Mouse (Mus musculus) liver, embryonic 12.5 days (tissue): ENCODE data around the gene Rpl18. TPM values are rescaled to one million over a fixed set of nuclear protein-coding genes. Genes with fewer than 3 reads are reported as not detected.

Experiments used
- ATAC-seq: fragments of 200-750 bp; cut with Nextera tagmentation; 2 replicates; pipeline ENCODE4 v1.8.0; 2017; ENCODE audit warnings: moderate number of reproducible peaks, mild to moderate bottlenecking, moderate library complexity
- H3K27ac ChIP-seq: fragments of 300-500 bp; sonication (generic); 2 replicates; pipeline ENCODE4 v1.5.1; 2016; ENCODE audit warnings: mild to moderate bottlenecking
- H3K27me3 ChIP-seq: fragments of 300-500 bp; sonication (generic); replicated peaks from 2 replicates; pipeline ENCODE4 v1.6.1; 2016; ENCODE audit warnings: mild to moderate bottlenecking, moderate library complexity
- H3K36me3 ChIP-seq: fragments of 300-500 bp; sonication (generic); 2 replicates; pipeline ENCODE4 v1.6.1; 2016; ENCODE audit warnings: mild to moderate bottlenecking, moderate library complexity
- H3K4me1 ChIP-seq: fragments of 300-500 bp; sonication (generic); 2 replicates; pipeline ENCODE4 v1.6.1; 2016
- H3K4me2 ChIP-seq: fragments of 300-500 bp; sonication (generic); 2 replicates; pipeline ENCODE4 v1.6.1; 2016; ENCODE audit warnings: mild to moderate bottlenecking, moderate library complexity
- H3K4me3 ChIP-seq: fragments of 300-500 bp; sonication (generic); 2 replicates; pipeline ENCODE4 v1.5.1; 2016; ENCODE audit warnings: mild to moderate bottlenecking, moderate library complexity
- H3K9ac ChIP-seq: fragments of 300-500 bp; sonication (generic); 2 replicates; pipeline ENCODE4 v1.6.1; 2016; ENCODE audit warnings: mild to moderate bottlenecking, moderate library complexity
- H3K9me3 ChIP-seq: fragments of 300-500 bp; sonication (generic); replicated peaks from 2 replicates; pipeline ENCODE4 v1.6.1; 2016; ENCODE audit warnings: mild to moderate bottlenecking, moderate library complexity
- WGBS: fragments of 180-500 bp; shearing (Covaris S2); methylation state at CpG from one replicate; pipeline ENCODE4 v1.1.7; 2016; ENCODE audit not compliant: insufficient replicate concordance; 5-methylcytosine and 5-hydroxymethylcytosine counted together
- polyA plus RNA-seq: library from polyadenylated mRNA; unstranded; fragments of >200 nt; fragmentation: Nextera tagmentation; extraction: Ambion mirVana; gene quantifications from 2 replicates; pipeline ENCODE4 v1.2.1, GENCODE M21; 2016

Gene Rpl18
- 892 and 939 TPM in 2 replicates for polyA plus RNA-seq

DNA sequence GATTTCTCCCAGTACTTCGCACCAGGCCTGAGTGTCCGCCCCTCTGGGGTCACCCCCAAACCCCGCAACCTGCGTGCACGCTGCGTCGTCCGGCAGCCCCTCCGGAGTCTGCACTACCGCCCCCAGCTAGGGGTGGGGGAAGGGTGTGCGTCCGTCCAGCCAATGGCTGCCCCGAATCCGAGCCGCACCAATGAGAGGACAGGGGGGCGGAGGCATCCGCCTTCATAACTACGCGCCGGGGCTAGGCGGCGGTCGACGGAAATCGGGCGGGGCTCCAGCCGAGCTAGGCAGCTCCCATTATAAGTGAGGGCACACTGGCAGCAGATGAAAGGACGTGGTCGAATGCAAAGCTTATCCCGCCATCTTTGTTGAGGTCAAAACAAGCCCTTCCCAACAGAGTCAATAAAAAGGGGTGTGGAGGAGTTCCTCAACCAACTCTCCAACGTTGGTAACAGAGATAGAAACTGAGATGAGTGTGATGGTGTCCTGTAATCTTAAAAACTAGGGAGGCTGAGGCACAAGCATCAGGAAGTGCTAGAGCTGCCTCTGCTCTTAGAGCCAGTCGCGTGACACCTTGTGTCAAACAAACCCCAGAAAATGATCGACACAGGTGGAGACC is at the start of gene Rpl18:
TSS of gene Rpl18 (plus strand) at position 368 of the 619 bp plus-strand sequence.
- H3K9me3 ChIP-seq, result no peaks in the 10 kb centered on the region
- H3K4me2 ChIP-seq, result peak within 1 kb of the TSS; percentile 96
- peak within 1 kb of the TSS; percentile 91 for H3K9ac ChIP-seq
- peak within 1 kb of the TSS; percentile 80 for H3K4me3 ChIP-seq
- H3K36me3 ChIP-seq, result peaks cover 53% of the 10 kb centered on the region
- 6% methylated on average over 34 of the region's 34 CpGs for WGBS
- H3K27me3 ChIP-seq, result no peaks in the 10 kb centered on the region
- H3K27ac ChIP-seq, result peak within 1 kb of the TSS; percentile 83
- ATAC-seq, result peak; percentile 88
- peaks cover 63% of the 10 kb centered on the region for H3K4me1 ChIP-seq

DNA sequence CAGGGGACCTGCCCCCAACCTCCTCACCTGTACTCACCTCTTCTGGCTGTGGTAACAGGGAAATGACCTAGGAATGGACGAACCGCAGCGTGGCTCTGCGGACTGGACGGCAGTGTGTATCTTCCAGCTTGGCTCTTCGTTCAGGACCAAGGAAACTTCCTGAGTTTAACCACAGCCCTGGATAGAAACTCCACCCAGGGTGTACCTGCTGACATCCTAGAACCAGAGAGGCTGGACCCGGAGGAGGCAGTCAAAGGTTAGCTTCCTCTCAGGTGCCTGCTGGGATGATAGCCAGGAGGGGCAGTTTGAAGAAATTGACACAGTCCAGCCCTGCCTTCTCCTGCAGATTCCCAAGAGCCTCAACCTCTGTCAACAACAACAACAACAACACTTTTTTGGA is 49.1 kb upstream of the Rpl18 start, which contains the start of gene Fut2:
TSS of gene Fut2 (minus strand) at position 234 of the 400 bp plus-strand sequence.
- Histone ChIP-seq H3K4me1 (peaks cover 18% of the 10 kb centered on the region; the same call in 1 of the 2 replicates), H3K4me3 (no peak within 1 kb of the TSS), H3K9me3 (no peaks in the 10 kb centered on the region), H3K4me2 (no peak within 1 kb of the TSS), H3K27me3 (peaks cover 19% of the 10 kb centered on the region), H3K36me3 (no peaks in the 10 kb centered on the region), H3K9ac (no peak within 1 kb of the TSS; the same call in 1 of the 2 replicates), H3K27ac (no peak within 1 kb of the TSS)
- ATAC-seq, result no peak
- WGBS, result 67% methylated on average over 7 of the region's 7 CpGs

DNA sequence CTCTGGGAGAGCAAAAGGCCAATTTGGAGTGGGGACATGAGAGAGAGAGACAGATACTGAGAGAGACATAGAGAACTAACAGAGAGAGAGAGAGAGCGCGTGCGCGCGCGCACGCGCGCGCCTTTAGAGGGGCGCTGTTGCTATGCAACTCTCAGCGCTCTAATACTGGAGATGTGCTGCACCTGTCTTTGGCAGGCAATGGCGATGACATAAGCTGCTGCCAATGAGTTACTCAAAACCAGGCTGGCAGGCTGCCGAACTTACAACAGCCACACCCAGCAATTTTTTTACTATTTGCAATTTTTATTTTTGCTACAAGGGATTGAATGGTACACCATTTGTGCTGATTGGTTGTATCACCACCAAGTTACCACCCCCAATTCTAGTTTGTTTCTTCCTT is 47.5 kb upstream of the Rpl18 start:
- H3K4me1 ChIP-seq, result peaks cover 18% of the 10 kb centered on the region; the same call in 1 of the 2 replicates
- H3K36me3 ChIP-seq, result no peaks in the 10 kb centered on the region
- no peaks in the 10 kb centered on the region for H3K9me3 ChIP-seq
- ATAC-seq, result no peak
- H3K9ac ChIP-seq, result no peak overlapping the region
- H3K4me2 ChIP-seq, result no peak overlapping the region
- no peak overlapping the region for H3K4me3 ChIP-seq
- 78% methylated on average over 14 of the region's 14 CpGs for WGBS
- H3K27ac ChIP-seq, result no peak overlapping the region
- peaks cover 22% of the 10 kb centered on the region for H3K27me3 ChIP-seq

DNA sequence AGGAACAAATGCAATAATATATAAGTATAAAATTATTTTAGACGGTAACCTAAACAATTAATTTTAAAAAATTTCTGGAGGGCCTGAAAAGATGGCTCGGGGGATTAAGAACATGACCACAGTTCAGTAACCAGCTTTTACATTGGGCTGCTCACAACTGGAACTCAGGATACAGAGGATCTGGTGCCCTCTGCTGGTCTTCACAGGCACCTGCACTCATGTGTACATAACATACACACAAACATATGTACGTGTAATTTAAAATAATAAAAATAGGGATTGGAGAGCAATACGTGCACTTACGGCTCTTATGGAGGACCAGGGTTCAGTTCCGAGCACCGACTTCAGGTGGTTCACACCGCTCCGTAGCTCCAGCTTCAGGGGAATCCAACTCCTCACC is 46.3 kb upstream of the Rpl18 start:
- peaks cover 19% of the 10 kb centered on the region for H3K27me3 ChIP-seq
- no peaks in the 10 kb centered on the region for H3K36me3 ChIP-seq
- H3K9ac ChIP-seq, result no peak overlapping the region
- no peak overlapping the region for H3K4me3 ChIP-seq
- no peak overlapping the region for H3K4me2 ChIP-seq
- H3K9me3 ChIP-seq, result no peaks in the 10 kb centered on the region
- WGBS, result 82% methylated on average over 9 of the region's 9 CpGs
- no peak for ATAC-seq
- no peak overlapping the region for H3K27ac ChIP-seq
- H3K4me1 ChIP-seq, result peaks cover 18% of the 10 kb centered on the region; the same call in 1 of the 2 replicates

DNA sequence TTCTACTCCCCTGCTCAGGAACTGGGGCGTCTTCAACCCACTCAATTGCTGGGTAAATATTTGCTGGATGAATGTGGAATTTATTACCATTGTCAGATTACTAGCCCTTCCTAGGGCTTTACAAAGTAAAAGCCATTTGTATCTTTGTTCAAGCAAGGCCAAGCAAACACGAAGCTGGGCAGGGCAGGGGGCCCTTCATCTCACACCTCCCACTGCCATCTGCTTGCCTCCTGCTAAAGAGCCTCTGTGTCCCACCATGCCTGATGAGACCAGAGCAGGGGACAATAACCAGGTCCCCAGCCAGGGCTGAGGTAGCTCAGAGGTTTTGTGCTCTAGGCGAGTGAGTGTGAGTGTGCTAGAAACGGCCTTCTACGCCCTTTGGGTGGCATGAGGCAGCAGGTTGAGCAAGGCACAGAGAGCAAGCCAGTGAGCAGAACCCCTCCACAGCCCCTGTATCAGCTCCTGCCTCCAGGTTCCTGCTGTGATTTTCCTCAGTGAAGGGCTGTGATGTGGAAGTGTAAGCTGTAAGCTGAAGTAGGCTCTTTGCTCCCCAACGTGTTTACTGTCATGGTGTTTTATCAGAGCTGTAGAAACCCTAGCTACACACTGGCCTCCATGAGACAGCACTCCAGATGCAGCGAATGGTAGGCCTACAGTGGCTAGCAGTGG is 37.5 kb upstream of the Rpl18 start:
- 62% methylated on average over 7 of the region's 7 CpGs for WGBS
- Histone ChIP-seq H3K9ac (no peak overlapping the region), H3K27ac (no peak overlapping the region), H3K27me3 (0 out of 2 replicates have a peak, but pooled peaks cover 7% of the 10 kb centered on the region), H3K4me2 (no peak overlapping the region), H3K36me3 (no peaks in the 10 kb centered on the region), H3K4me3 (no peak overlapping the region), H3K4me1 (peaks cover 20% of the 10 kb centered on the region), H3K9me3 (no peaks in the 10 kb centered on the region)
- no peak for ATAC-seq

GRCm38 (mm10) chr7:45678513-45678912 is 36.7 kb upstream of the Rpl18 start:
- Histone ChIP-seq H3K27me3 (peaks cover 7% of the 10 kb centered on the region; the same call in 1 of the 2 replicates), H3K36me3 (no peaks in the 10 kb centered on the region), H3K4me2 (no peak overlapping the region), H3K4me3 (no peak overlapping the region), H3K9ac (no peak overlapping the region), H3K27ac (no peak overlapping the region), H3K9me3 (no peaks in the 10 kb centered on the region), H3K4me1 (peaks cover 20% of the 10 kb centered on the region)
- ATAC-seq, result no peak
- 86% methylated on average over 14 of the region's 14 CpGs for WGBS

DNA sequence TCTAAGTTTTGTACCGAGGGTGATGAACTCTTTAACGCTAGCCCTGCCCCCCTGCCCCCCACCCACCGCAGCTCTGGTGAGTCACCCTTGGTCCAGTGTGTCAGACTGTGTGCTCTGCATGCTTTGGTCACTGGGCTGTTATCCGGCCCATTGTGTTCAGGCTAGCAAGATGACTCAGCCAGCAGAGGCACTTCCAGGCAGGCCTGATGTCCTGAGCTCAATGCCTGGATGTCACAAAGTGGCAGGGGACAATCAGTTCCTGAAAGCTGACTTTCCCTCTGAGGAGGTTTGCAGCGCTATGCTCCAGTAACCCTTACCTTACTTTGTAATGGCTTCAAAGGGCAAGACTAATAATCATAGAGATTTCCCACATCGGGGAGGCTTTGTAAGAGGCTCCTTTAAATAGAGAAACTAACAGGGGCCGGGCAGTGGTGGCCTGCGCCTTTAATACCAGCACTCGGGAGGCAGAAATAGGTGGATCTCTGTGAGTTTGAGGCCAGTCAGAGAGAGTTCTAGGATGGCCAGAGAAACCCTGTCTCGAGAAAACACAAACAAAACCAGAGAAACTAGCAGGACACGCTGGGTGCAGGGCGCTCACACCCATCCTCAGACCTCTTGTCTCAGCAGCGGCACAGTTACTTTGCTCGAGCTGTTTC is 35.2 kb upstream of the Rpl18 start:
- H3K4me2 ChIP-seq, result no peak overlapping the region
- no peak overlapping the region for H3K27ac ChIP-seq
- 55% methylated on average over 14 of the region's 14 CpGs for WGBS
- peaks cover 20% of the 10 kb centered on the region for H3K4me1 ChIP-seq
- no peak overlapping the region for H3K9ac ChIP-seq
- peaks cover 13% of the 10 kb centered on the region for H3K27me3 ChIP-seq
- no peaks in the 10 kb centered on the region for H3K9me3 ChIP-seq
- no peaks in the 10 kb centered on the region for H3K36me3 ChIP-seq
- no peak overlapping the region for H3K4me3 ChIP-seq
- ATAC-seq, result 0 out of 2 replicates have a peak, but pooled peaks have one; percentile 24

GRCm38 (mm10) chr7:45681046-45681736 is 34.1 kb upstream of the Rpl18 start:
- Histone ChIP-seq H3K4me2 (no peak overlapping the region), H3K4me3 (no peak overlapping the region), H3K36me3 (no peaks in the 10 kb centered on the region), H3K27me3 (peaks cover 8% of the 10 kb centered on the region), H3K9ac (no peak overlapping the region), H3K4me1 (peaks cover 21% of the 10 kb centered on the region), H3K27ac (no peak overlapping the region), H3K9me3 (no peaks in the 10 kb centered on the region)
- WGBS, result 44% methylated on average over 8 of the region's 8 CpGs
- no peak for ATAC-seq

- 23% methylated on average over 14 of the region's 14 CpGs for WGBS
- ATAC-seq, result peak; percentile 34; the same call in 1 of the 2 replicates
- Histone ChIP-seq H3K27me3 (peaks cover 16% of the 10 kb centered on the region), H3K36me3 (no peaks in the 10 kb centered on the region), H3K9me3 (no peaks in the 10 kb centered on the region), H3K4me3 (0 out of 2 replicates have a peak overlapping the region, but pooled peaks have one; percentile 12), H3K27ac (peak overlapping the region; percentile 50), H3K9ac (peak overlapping the region; percentile 55; the same call in 1 of the 2 replicates), H3K4me1 (peaks cover 27% of the 10 kb centered on the region), H3K4me2 (peak overlapping the region; percentile 50)
Measured at GRCm38 (mm10) chr7:45682144-45683126, 32.8 kb upstream of the Rpl18 start.

GRCm38 (mm10) chr7:45683396-45684050 is 31.7 kb upstream of the Rpl18 start, which contains the start of gene Ntn5:
Gene Ntn5, plus strand, starts transcription at chr7:45684022.
- H3K9ac ChIP-seq, result no peak within 1 kb of the TSS

More at GRCm38 (mm10) chr7:45683396-45684050, 31.7 kb upstream of the Rpl18 start, which contains the start of gene Ntn5:
- Histone ChIP-seq H3K36me3 (no peaks in the 10 kb centered on the region), H3K4me1 (peaks cover 27% of the 10 kb centered on the region), H3K9me3 (no peaks in the 10 kb centered on the region), H3K27ac (no peak within 1 kb of the TSS), H3K4me3 (no peak within 1 kb of the TSS), H3K27me3 (peaks cover 16% of the 10 kb centered on the region), H3K4me2 (peak within 1 kb of the TSS; percentile 50; the same call in 1 of the 2 replicates)
- 59% methylated on average over 7 of the region's 7 CpGs for WGBS
- ATAC-seq, result no peak
